Mouse (Mus musculus): ENCODE data around the gene Alox5. TPM values are rescaled to one million over a fixed set of nuclear protein-coding genes. Genes with fewer than 3 reads are reported as not detected.

The Alox5 gene
- polyA plus RNA-seq, 1 experiment = not detected

GRCm38 (mm10) chr6:116367971-116368370, 93.0 kb downstream of the Alox5 start:
- H3K4me1 ChIP-seq (ENCODE audit: control insufficient read depth, insufficient read depth, low read length) = peaks cover 5% of the 10 kb centered on the region; the same call in 1 of the 2 replicates
- no peak overlapping the region for H3K4me3 ChIP-seq (ENCODE audit: insufficient read depth, low read depth, low read length)
- WGBS = 74% methylated on average over 11 of the region's 11 CpGs
- TF ChIP-seq POLR2A (IDR thresholded peaks at IDR 0.05; ENCODE audit: insufficient read depth, low read depth, low read length) = no peak
- no peak for TF ChIP-seq CTCF (IDR thresholded peaks at IDR 0.05; ENCODE audit: insufficient read depth, low read depth, low read length)
- H3K27ac ChIP-seq (ENCODE audit: insufficient read depth, low read depth, low read length) = no peak overlapping the region

GRCm38 (mm10) chr6:116361993-116362392, 99.0 kb downstream of the Alox5 start:
- TF ChIP-seq CTCF (IDR thresholded peaks at IDR 0.05; ENCODE audit: insufficient read depth, low read depth, low read length) (no peak), POLR2A (IDR thresholded peaks at IDR 0.05; ENCODE audit: insufficient read depth, low read depth, low read length) (no peak)
- Histone ChIP-seq H3K4me1 (ENCODE audit: control insufficient read depth, insufficient read depth, low read length) (peaks cover 9% of the 10 kb centered on the region), H3K27ac (ENCODE audit: insufficient read depth, low read depth, low read length) (no peak overlapping the region)

GRCm38 (mm10) chr6:116361463-116361862, 99.5 kb downstream of the Alox5 start:
- 91% methylated on average over 3 of the region's 3 CpGs for WGBS

More at GRCm38 (mm10) chr6:116361993-116362392, 99.0 kb downstream of the Alox5 start:
- WGBS = 75% methylated on average over 4 of the region's 4 CpGs
- H3K4me3 ChIP-seq (ENCODE audit: insufficient read depth, low read depth, low read length) = no peak overlapping the region

More at GRCm38 (mm10) chr6:116361463-116361862, 99.5 kb downstream of the Alox5 start:
- peaks cover 11% of the 10 kb centered on the region for H3K4me1 ChIP-seq (ENCODE audit: control insufficient read depth, insufficient read depth, low read length)
- TF ChIP-seq CTCF (IDR thresholded peaks at IDR 0.05; ENCODE audit: insufficient read depth, low read depth, low read length) (no peak), POLR2A (IDR thresholded peaks at IDR 0.05; ENCODE audit: insufficient read depth, low read depth, low read length) (no peak)
- no peak overlapping the region for H3K27ac ChIP-seq (ENCODE audit: insufficient read depth, low read depth, low read length)
- H3K4me3 ChIP-seq (ENCODE audit: insufficient read depth, low read depth, low read length) = no peak overlapping the region

Other genes starting within 250 kb of the Alox5 start
- gene Zfand4, start 197.0 kb downstream of the Alox5 start, polyA plus RNA-seq (2012; ENCODE audit: insufficient read depth, insufficient read length, low replicate concordance, missing spikeins) = not detected in 2 replicates
- gene March8, start 123.2 kb downstream of the Alox5 start, polyA plus RNA-seq (2012; ENCODE audit: insufficient read depth, insufficient read length, low replicate concordance, missing spikeins) = not detected in 2 replicates
- not detected in 2 replicates for gene Olfr211, start 27.9 kb upstream of the Alox5 start, polyA plus RNA-seq (2012; ENCODE audit: insufficient read depth, insufficient read length, low replicate concordance, missing spikeins)
- not detected in 2 replicates for gene Olfr212, start 45.3 kb upstream of the Alox5 start, polyA plus RNA-seq (2012; ENCODE audit: insufficient read depth, insufficient read length, low replicate concordance, missing spikeins)
- gene Olfr213, start 77.3 kb upstream of the Alox5 start, polyA plus RNA-seq (2012; ENCODE audit: insufficient read depth, insufficient read length, low replicate concordance, missing spikeins) = not detected in 2 replicates
- gene Gm5580, start 90.0 kb upstream of the Alox5 start, polyA plus RNA-seq (2012; ENCODE audit: insufficient read depth, insufficient read length, low replicate concordance, missing spikeins) = not detected in 2 replicates
- gene Olfr214, start 93.1 kb upstream of the Alox5 start, polyA plus RNA-seq (2012; ENCODE audit: insufficient read depth, insufficient read length, low replicate concordance, missing spikeins) = not detected in 2 replicates
- gene Olfr215, start 123.0 kb upstream of the Alox5 start, polyA plus RNA-seq (2012; ENCODE audit: insufficient read depth, insufficient read length, low replicate concordance, missing spikeins) = not detected in 2 replicates
- gene Zfp422, start 167.8 kb upstream of the Alox5 start, polyA plus RNA-seq (2012; ENCODE audit: insufficient read depth, insufficient read length, low replicate concordance, missing spikeins) = not detected in 2 replicates
- gene Depp1, start 189.4 kb upstream of the Alox5 start, polyA plus RNA-seq (2012; ENCODE audit: insufficient read depth, insufficient read length, low replicate concordance, missing spikeins) = not detected in 2 replicates
- not detected in 2 replicates for gene Rassf4, start 212.8 kb upstream of the Alox5 start, polyA plus RNA-seq (2012; ENCODE audit: insufficient read depth, insufficient read length, low replicate concordance, missing spikeins)